Comparison of ENCODE assay signal across 8 mouse cellular contexts in the genomic region with DNA sequence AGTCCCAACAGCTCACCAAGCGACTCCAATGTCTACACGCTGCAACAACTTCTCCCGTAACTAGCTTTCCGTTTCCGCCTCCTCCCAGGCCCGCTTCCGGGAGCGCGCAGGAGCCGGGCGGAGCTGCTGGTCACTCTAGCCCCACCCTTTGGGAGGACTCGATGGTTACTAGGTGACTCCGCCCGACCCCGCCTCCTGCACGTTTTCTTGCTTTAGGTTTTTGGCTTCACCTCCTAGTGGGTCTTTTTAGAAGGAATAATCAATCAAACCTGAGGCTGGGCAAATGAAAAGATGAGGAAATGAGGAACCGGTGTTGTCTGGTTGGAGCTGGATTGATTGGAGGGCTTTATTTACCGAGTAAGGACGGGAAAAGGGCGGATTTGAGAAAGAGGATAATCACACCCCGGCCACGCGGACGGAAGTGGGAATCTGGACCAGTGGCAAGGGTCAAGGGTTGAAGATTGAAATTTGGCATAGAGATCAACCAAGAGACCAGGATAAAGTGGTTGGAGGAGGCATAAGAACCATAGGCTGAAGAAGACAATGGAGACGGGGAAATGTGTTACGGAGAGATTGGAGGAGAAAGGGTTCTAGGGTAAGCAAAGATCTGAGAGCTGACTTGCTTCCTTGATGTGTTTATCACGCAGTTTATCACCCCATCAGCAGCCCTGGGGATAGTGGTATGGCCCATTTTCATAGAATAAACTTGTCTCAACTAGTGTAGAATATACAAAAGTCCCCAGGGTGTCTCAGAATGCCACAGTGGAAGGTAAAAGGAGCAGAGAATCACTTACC. TPM values are rescaled to one million over a fixed set of nuclear protein-coding genes. Genes with fewer than 3 reads are reported as not detected.
DNase-seq lines count a peak whose midpoint lies in the region; ATAC-seq and TF ChIP-seq lines count a peak whose summit lies in the region.

A gene (minus strand): TSS at position 296 of the 795 bp plus-strand sequence.

- peak within 1 kb of the TSS; percentile 61 for H3K4me3 ChIP-seq in cortical plate, adult 2 months (ENCODE audit: insufficient read depth, low read length)
- peak within 1 kb of the TSS; percentile 63 for H3K4me3 ChIP-seq in left cerebral cortex, adult 2 months

- DNase-seq in adrenal gland, adult (ENCODE audit: inconsistent age in 2 of 2, low spot score in 1 of 2) = peak; percentile 90 to 96
- DNase-seq in gastrocnemius, postnatal 10 days = peak; percentile 74
- peak; percentile 50 for DNase-seq in hindlimb bud, embryonic 11.5 days (ENCODE audit: extremely low spot score, low read depth, low spot score)
- peak; percentile 77 to 81 for DNase-seq in left cerebral cortex, adult 2 months (ENCODE audit: extremely low spot score in 1 of 2, low spot score in 2 of 2)
- DNase-seq in right cerebral cortex, adult 18-20 months = peak; percentile 90
- peak; percentile 77 for DNase-seq in urinary bladder, postnatal 25 days (ENCODE audit: low spot score)

- ATAC-seq in megakaryocyte, adult 5-6 weeks (ENCODE audit: poor library complexity, severe bottlenecking) = peak; percentile 95

- peaks cover 1% of the 10 kb centered on the region; the same call in 1 of the 2 replicates for H3K4me1 ChIP-seq in cortical plate, adult 2 months (ENCODE audit: control insufficient read depth, insufficient read depth, low read length)

- no peak within 1 kb of the TSS for H3K27ac ChIP-seq in cortical plate, adult 2 months (ENCODE audit: insufficient read depth, low read length)
- H3K27ac ChIP-seq in left cerebral cortex, adult 2 months = peak within 1 kb of the TSS; percentile 77

- intact Hi-C loops in left cerebral cortex, adult 2 months (cut with DNase I) = no loop called here

- peak; percentile 63; the same call in 1 of the 2 replicates for TF ChIP-seq POLR2A in cortical plate, adult 2 months (IDR thresholded peaks at IDR 0.05; ENCODE audit: extremely low read depth, insufficient read depth, low read length)

- no peak for TF ChIP-seq CTCF in cortical plate, adult 2 months (IDR thresholded peaks at IDR 0.05; ENCODE audit: extremely low read depth, insufficient read depth, low read length)
- TF ChIP-seq CTCF in left cerebral cortex, adult 2 months (IDR thresholded peaks at IDR 0.05) = no peak

RNA-seq across cellular contexts. Expression of the gene that starts here (rescaled TPM):
- polyA plus RNA-seq in cortical plate, adult 2 months (2012; rRNA removed) = 69.2 and 71.0 TPM in 2 replicates
- total RNA-seq in gastrocnemius, postnatal 10 days (2021) = 10 to 100 TPM; 58.0 to 63.8 TPM
- total RNA-seq in left cerebral cortex, adult 2 months (2021) = 10 to 100 TPM; 67.0 to 71.0 TPM
- 154 and 164 TPM in 2 replicates for total RNA-seq in megakaryocyte, adult 5-6 weeks (2015)
- 31.6 and 60.8 TPM in 2 replicates for total RNA-seq in megakaryocyte, adult 5-6 weeks (2017)
